Comparison of ENCODE assay signal across 16 mouse cellular contexts in genomic region chr4:124542696-124543095, GRCm38 (mm10).
DNase-seq lines count a peak whose midpoint lies in the region; ATAC-seq lines count a peak whose summit lies in the region.
"Had no signal": no experiment of that assay in that cellular context is flagged by ENCODE, and none has a peak within 500 bp of the region (broad histone marks: within the 10 kb centered on the region; RNA-seq: fewer than 3 reads in every experiment).

No protein-coding gene starts in this region.

- peak; percentile 49 for DNase-seq in forebrain, embryonic 14.5 days (ENCODE audit: low spot score)
- DNase-seq in retina, postnatal 1 day = peak; percentile 53
- no peak for DNase-seq in retina, embryonic 14.5 days (ENCODE audit: low spot score)
- DNase-seq in thymus, postnatal 36 days = no peak
- DNase-seq: adrenal gland, adult 2 months; adrenal gland, postnatal 10 days; adrenal gland, postnatal 25 days; cerebellum, adult 11-12 months; cerebellum, adult 8-10 months; cerebellum, adult 9-11 months; cerebellum, postnatal 25 days; forebrain, postnatal 0 days had no signal

- H3K27ac ChIP-seq in forebrain, embryonic 14.5 days (ENCODE audit: low read depth, low read length) = no peak overlapping the region
- H3K27ac ChIP-seq in forebrain, embryonic 13.5 days = no peak overlapping the region
- H3K27ac ChIP-seq: embryonic facial prominence, embryonic 10.5 days; embryonic facial prominence, embryonic 12.5 days; forebrain, embryonic 15.5 days had no signal

- no peak overlapping the region for H3K4me3 ChIP-seq in forebrain, embryonic 14.5 days (ENCODE audit: low read depth, low read length)
- no peak overlapping the region for H3K4me3 ChIP-seq in forebrain, embryonic 13.5 days
- H3K4me3 ChIP-seq: embryonic facial prominence, embryonic 10.5 days; embryonic facial prominence, embryonic 12.5 days; forebrain, embryonic 15.5 days had no signal

- no peaks in the 10 kb centered on the region for H3K9me3 ChIP-seq in forebrain, embryonic 14.5 days (replicated peaks; ENCODE audit: control insufficient read depth, low read length)
- no peaks in the 10 kb centered on the region for H3K9me3 ChIP-seq in forebrain, embryonic 13.5 days (replicated peaks)
- H3K9me3 ChIP-seq: embryonic facial prominence, embryonic 10.5 days; embryonic facial prominence, embryonic 12.5 days; forebrain, embryonic 15.5 days had no signal

- H3K36me3 ChIP-seq in forebrain, embryonic 14.5 days (ENCODE audit: control insufficient read depth, insufficient read depth, low read length) = no peaks in the 10 kb centered on the region
- no peaks in the 10 kb centered on the region for H3K36me3 ChIP-seq in forebrain, embryonic 13.5 days (ENCODE audit: poor library complexity, severe bottlenecking)
- H3K36me3 ChIP-seq: embryonic facial prominence, embryonic 10.5 days; embryonic facial prominence, embryonic 12.5 days; forebrain, embryonic 15.5 days had no signal

- no peak overlapping the region for H3K4me2 ChIP-seq in forebrain, embryonic 14.5 days (ENCODE audit: low read length)
- H3K4me2 ChIP-seq in forebrain, embryonic 13.5 days = no peak overlapping the region
- H3K4me2 ChIP-seq: embryonic facial prominence, embryonic 12.5 days; forebrain, embryonic 15.5 days had no signal

- peaks cover 3% of the 10 kb centered on the region; the same call in 1 of the 2 replicates for H3K4me1 ChIP-seq in forebrain, embryonic 14.5 days (ENCODE audit: control insufficient read depth, insufficient read depth, low read length)
- H3K4me1 ChIP-seq in forebrain, embryonic 13.5 days = peaks cover 5% of the 10 kb centered on the region; the same call in 1 of the 2 replicates
- H3K4me1 ChIP-seq: embryonic facial prominence, embryonic 10.5 days; embryonic facial prominence, embryonic 12.5 days had no signal

- no peak for ATAC-seq in forebrain, embryonic 14.5 days
- no peak for ATAC-seq in forebrain, embryonic 13.5 days
- ATAC-seq: forebrain, embryonic 15.5 days; forebrain, postnatal 0 days had no signal

- no peak overlapping the region for H3K9ac ChIP-seq in forebrain, embryonic 14.5 days (ENCODE audit: low read length)
- H3K9ac ChIP-seq in forebrain, embryonic 13.5 days = no peak overlapping the region
- H3K9ac ChIP-seq: embryonic facial prominence, embryonic 12.5 days; forebrain, embryonic 15.5 days; forebrain, postnatal 0 days had no signal

- no peaks in the 10 kb centered on the region for H3K27me3 ChIP-seq in forebrain, embryonic 14.5 days (replicated peaks; ENCODE audit: control insufficient read depth, insufficient read depth, low read length)
- H3K27me3 ChIP-seq in forebrain, embryonic 13.5 days = no peaks in the 10 kb centered on the region
- H3K27me3 ChIP-seq: embryonic facial prominence, embryonic 12.5 days; forebrain, embryonic 15.5 days had no signal

- WGBS in forebrain, embryonic 14.5 days = 38% methylated on average over 5 of the region's 5 CpGs
- WGBS in forebrain, embryonic 13.5 days = 53% methylated on average over 5 of the region's 5 CpGs

Comparison
In these comparisons a context has a peak if more than half of its experiments do, and no peak if none do; other contexts are left out.
1. DNase-seq: peak in forebrain, embryonic 14.5 days (single experiment) and retina, postnatal 1 day (single experiment); none in retina, embryonic 14.5 days (single experiment) and thymus, postnatal 36 days (0 of 2).